Mouse (Mus musculus) CD4-positive, CD25-positive, alpha-beta regulatory T cell (primary cell): ENCODE measurements around the gene Senp8. TPM values are rescaled to one million over a fixed set of nuclear protein-coding genes. Genes with fewer than 3 reads are reported as not detected.

Experiments
- polyA plus RNA-seq: library from polyadenylated mRNA; unstranded; fragments of 100-300 nt; shearing (Covaris generic); gene quantifications from one replicate; pipeline ENCODE4 v1.2.1, GENCODE M21; 2017

Senp8 gene
- polyA plus RNA-seq = 7.1 TPM

DNA sequence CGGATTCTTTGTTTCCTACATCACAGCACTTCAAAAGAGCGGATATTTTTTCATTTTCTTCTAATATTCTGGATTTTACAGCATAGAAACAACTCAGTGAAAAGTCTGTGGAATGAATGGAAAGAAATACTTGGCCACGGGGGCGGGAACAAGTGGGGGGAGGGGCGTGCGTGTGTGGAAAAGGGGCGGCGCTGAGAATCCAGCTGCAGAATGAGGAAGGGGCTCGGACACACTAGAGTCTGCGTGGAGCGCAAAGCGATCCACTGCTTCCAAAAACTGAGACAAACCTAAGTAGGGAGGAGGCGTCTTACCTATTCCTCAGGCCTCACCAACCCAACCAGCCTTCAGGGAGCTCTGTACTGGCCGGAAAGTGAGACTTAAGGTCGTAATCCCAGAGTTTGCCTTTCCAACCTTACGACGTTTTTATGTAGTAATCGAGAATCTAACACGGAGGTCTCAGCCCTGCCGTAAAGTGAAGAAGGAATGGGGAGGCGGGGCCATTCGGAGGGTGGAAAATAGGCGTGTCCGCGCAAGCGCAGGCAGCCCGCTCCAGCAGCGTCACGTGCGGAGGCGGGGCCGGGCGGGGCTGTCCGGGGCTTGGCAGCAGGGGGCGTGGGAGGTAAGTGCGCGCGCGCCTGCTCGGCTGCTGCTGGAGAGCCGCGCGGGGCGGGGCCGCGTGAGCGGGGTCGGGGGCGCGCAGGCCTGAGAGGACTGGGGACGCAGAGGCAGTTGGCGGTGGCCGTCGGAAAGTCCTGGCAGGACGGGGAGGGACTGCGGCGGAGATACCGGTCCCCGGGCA lies at the start of gene Senp8, which contains the start of gene Myo9a:
Gene Senp8, minus strand, starts transcription at position 444 of the 799 bp plus-strand sequence.
Gene Myo9a, plus strand, starts transcription at position 630 of the 799 bp plus-strand sequence.

Other genes starting within 250 kb of the Senp8 start
- gene Hexa, start 211.2 kb downstream of the Senp8 start, polyA plus RNA-seq = 55.5 TPM
- 0.53 TPM for gene Tmem202, start 210.9 kb downstream of the Senp8 start, polyA plus RNA-seq
- gene Celf6, start 172.8 kb downstream of the Senp8 start, polyA plus RNA-seq = not detected
- gene Parp6, start 133.4 kb downstream of the Senp8 start, polyA plus RNA-seq = 61.5 TPM
- 762 TPM for gene Pkm, start 94.3 kb downstream of the Senp8 start, polyA plus RNA-seq
- 0.17 TPM for gene Gramd2, start 70.6 kb downstream of the Senp8 start, polyA plus RNA-seq
- 28.7 TPM for gene Myo9a, start 186 bp upstream of the Senp8 start, polyA plus RNA-seq
- not detected for gene Nr2e3, start 209.9 kb upstream of the Senp8 start, polyA plus RNA-seq